Mouse (Mus musculus) small intestine, adult 2 months (tissue): ENCODE data around the gene Nat8f4.
"Not testable (repeated sequence)": the region's sequence is repeated elsewhere in the genome, so short reads cannot be mapped to it uniquely, and the experiment has no call there.

ENCODE experiments used
- CTCF ChIP-seq: fragments of 200-500 bp; IDR thresholded peaks from 2 replicates; pipeline ENCODE4 v1.5.1; 2012; ENCODE audit warnings: low read depth, mild to moderate bottlenecking, control low read depth, inconsistent platforms, low read length, moderate library complexity, mixed read lengths; ENCODE audit not compliant: insufficient replicate concordance, insufficient read length; ENCODE audit errors: extremely low read depth
- POLR2A ChIP-seq: fragments of 200-500 bp; IDR thresholded peaks from 2 replicates; pipeline ENCODE4 v1.6.1; 2012; ENCODE audit warnings: low read depth, mild to moderate bottlenecking, control low read depth, inconsistent platforms, low read length, moderate library complexity

GRCm38 (mm10) chr6:85898596-85899475 is 5.8 kb downstream of the Nat8f4 start:
- not testable (repeated sequence) for TF ChIP-seq CTCF, POLR2A
